Mouse (Mus musculus) CH12.LX (cell line): ENCODE data around the gene Drosha. TPM values are rescaled to one million over a fixed set of nuclear protein-coding genes. Genes with fewer than 3 reads are reported as not detected.
"Not testable (repeated sequence)": the region's sequence is repeated elsewhere in the genome, so short reads cannot be mapped to it uniquely, and the experiment has no call there.

Experiments
- DNase-seq: peaks from one replicate; pipeline ENCODE4 v3.0.0-alpha.2; 2013; ENCODE audit errors: extremely low read depth
- H3K27ac ChIP-seq: 2 replicates; pipeline ENCODE4 v1.5.1; 2012; ENCODE audit warnings: low read depth, mild to moderate bottlenecking, control low read depth, moderate library complexity; ENCODE audit not compliant: insufficient read depth
- H3K27me3 ChIP-seq: replicated peaks from 2 replicates; pipeline ENCODE3; 2012; ENCODE audit warnings: inconsistent platforms
- H3K36me3 ChIP-seq, 2 experiments: replicated peaks in 1 of 2; 2 replicates each; pipeline versions ENCODE3 to v1.6.1; 2012; ENCODE audit warnings: inconsistent platforms in 1 of 2, low read length in 1 of 2, mild to moderate bottlenecking in 1 of 2, mixed read lengths in 1 of 2, moderate library complexity in 1 of 2; ENCODE audit not compliant: control insufficient read depth in 1 of 2, insufficient read depth in 1 of 2
- H3K4me1 ChIP-seq, 2 experiments: 2 replicates each; pipeline ENCODE4 v1.6.1; 2012; ENCODE audit warnings: inconsistent platforms in 1 of 2, moderate library complexity in 1 of 2; ENCODE audit not compliant: insufficient read depth in 2 of 2, control insufficient read depth in 1 of 2
- H3K4me2 ChIP-seq: 2 replicates; pipeline ENCODE4 v1.6.1; 2012; ENCODE audit warnings: low read depth, mild to moderate bottlenecking, control low read depth; ENCODE audit not compliant: poor library complexity, insufficient read depth, severe bottlenecking
- H3K4me3 ChIP-seq, 3 experiments: fragments of 150-350 bp in 1 of 3; sonication (generic) in 1 of 3; replicated peaks in 1 of 3; 2 replicates each; pipeline versions ENCODE3 to v1.5.1; 2011 to 2012; ENCODE audit warnings: low read depth in 2 of 3, low read length in 2 of 3, mild to moderate bottlenecking in 2 of 3, moderate library complexity in 2 of 3, control low read depth in 1 of 3, improper control_type of control experiment in 1 of 3, inconsistent platforms in 1 of 3, mixed read lengths in 1 of 3; ENCODE audit not compliant: poor library complexity in 1 of 3
- H3K79me2 ChIP-seq: replicated peaks from 2 replicates; pipeline ENCODE4 v1.6.1; 2012; ENCODE audit warnings: mild to moderate bottlenecking, moderate library complexity; ENCODE audit not compliant: control insufficient read depth, poor library complexity, insufficient read depth, severe bottlenecking; ENCODE audit errors: extremely low read depth
- H3K9ac ChIP-seq: 2 replicates; pipeline ENCODE4 v1.6.1; 2012; ENCODE audit warnings: low read depth, mild to moderate bottlenecking, control low read depth, moderate library complexity; ENCODE audit not compliant: insufficient read depth
- H3K9me3 ChIP-seq: replicated peaks from 2 replicates; pipeline ENCODE3; 2012; ENCODE audit warnings: low read length, inconsistent platforms, mixed read lengths
- CTCF ChIP-seq, 2 experiments: IDR thresholded peaks in 1 of 2; conservative IDR thresholded peaks in 1 of 2; 2 replicates each; pipeline ENCODE4 v1.5.1; 2011 to 2012; ENCODE audit warnings: low read depth in 2 of 2, low read length in 2 of 2, improper control_type of control experiment in 1 of 2, inconsistent platforms in 1 of 2, mild to moderate bottlenecking in 1 of 2, moderate library complexity in 1 of 2
- ELF1 ChIP-seq: IDR thresholded peaks from 2 replicates; pipeline ENCODE4 v1.6.1; 2014; ENCODE audit warnings: low read depth, mild to moderate bottlenecking, inconsistent platforms, low read length, improper control_type of control experiment
- ETS1 ChIP-seq: conservative IDR thresholded peaks from 2 replicates; pipeline ENCODE4 v1.6.1; 2012; ENCODE audit warnings: low read depth, mild to moderate bottlenecking, inconsistent platforms, low read length, improper control_type of control experiment, moderate library complexity
- JUND ChIP-seq: conservative IDR thresholded peaks from 2 replicates; pipeline ENCODE4 v1.6.1; 2011; ENCODE audit warnings: low read depth, low read length, improper control_type of control experiment
- MEF2A ChIP-seq: IDR thresholded peaks from 2 replicates; pipeline ENCODE4 v1.6.1; 2014; ENCODE audit warnings: low read depth, mild to moderate bottlenecking, inconsistent platforms, low read length, improper control_type of control experiment, borderline replicate concordance
- MXI1 ChIP-seq: IDR thresholded peaks from 2 replicates; pipeline ENCODE4 v1.6.1; 2011; ENCODE audit warnings: mild to moderate bottlenecking, low read depth, low read length, improper control_type of control experiment
- NELFE ChIP-seq: IDR thresholded peaks from 2 replicates; pipeline ENCODE4 v1.6.1; 2011; ENCODE audit warnings: low read depth, low read length, improper control_type of control experiment
- POLR2AphosphoS2 ChIP-seq: IDR thresholded peaks from 2 replicates; pipeline ENCODE4 v1.6.1; 2011; ENCODE audit warnings: low read depth, low read length, improper control_type of control experiment
- RAD21 ChIP-seq: IDR thresholded peaks from 2 replicates; pipeline ENCODE4 v1.6.1; 2011; ENCODE audit warnings: low read depth, mild to moderate bottlenecking, low read length, improper control_type of control experiment, moderate library complexity
- RCOR1 ChIP-seq: conservative IDR thresholded peaks from 2 replicates; pipeline ENCODE4 v1.6.1; 2012; ENCODE audit warnings: low read depth, mild to moderate bottlenecking, inconsistent platforms, low read length, improper control_type of control experiment
- SMC3 ChIP-seq: IDR thresholded peaks from 2 replicates; pipeline ENCODE4 v1.6.1; 2011; ENCODE audit warnings: low read depth, low read length, improper control_type of control experiment
- UBTF ChIP-seq: IDR thresholded peaks from 2 replicates; pipeline ENCODE4 v1.6.1; 2012; ENCODE audit warnings: low read depth, mild to moderate bottlenecking, inconsistent platforms, low read length, improper control_type of control experiment, moderate library complexity
- USF1 ChIP-seq: IDR thresholded peaks from 2 replicates; pipeline ENCODE4 v1.6.1; 2014; ENCODE audit warnings: low read depth, mild to moderate bottlenecking, inconsistent platforms, low read length, improper control_type of control experiment
- ZC3H11A ChIP-seq: IDR thresholded peaks from 2 replicates; pipeline ENCODE4 v1.6.1; 2012; ENCODE audit warnings: low read depth, mild to moderate bottlenecking, inconsistent platforms, low read length, improper control_type of control experiment
- dilution Hi-C: fragments of 300-500 bp; cut with MboI; formaldehyde crosslinking; loops from 2 replicates; pipeline ENCODE4 v1.14.3; 2020; ENCODE audit warnings: low sequenced_read_pairs; ENCODE audit not compliant: extremely low pct_unique_long_range_greater_than_20kb, extremely low pct_ligation_motif_present
- in situ Hi-C: fragments of 300-500 bp; cut with MboI; formaldehyde crosslinking; loops from 3 replicates; pipeline ENCODE4 v1.14.3; 2019; ENCODE audit warnings: low sequenced_read_pairs, low pct_ligation_motif_present, low pct_unique_long_range_greater_than_20kb, mixed read lengths
- polyA plus RNA-seq: library from polyadenylated mRNA; unstranded; fragments of >175 nt; gene quantifications from 2 replicates; pipeline ENCODE4 v1.2.1, GENCODE M21; 2012; ENCODE audit warnings: low read depth; ENCODE audit not compliant: insufficient read length
- total RNA-seq, 2 experiments: library from RNA; depleted of rRNA; stranded (reverse); fragments of 300-350 nt in 1 of 2; fragments of >200 nt in 1 of 2; gene quantifications; 2 replicates each; pipeline ENCODE4 v1.2.3; 2012 to 2014

Drosha gene
- total and polyA plus RNA-seq, 3 experiments = 23.4 to 81.9 (median 24.8) TPM

GRCm38 (mm10) chr15:12801142-12801506, 23.5 kb upstream of the Drosha start:
- peaks cover 12 to 31% of the 10 kb centered on the region in 2 experiments for H3K4me1 ChIP-seq
- H3K9me3 ChIP-seq, DNase-seq, H3K36me3 ChIP-seq, H3K27ac ChIP-seq, in situ Hi-C loops, H3K27me3 ChIP-seq, dilution Hi-C loops, H3K79me2 ChIP-seq: not testable (repeated sequence)
- TF ChIP-seq ETS1 = peak; percentile 88
- H3K9ac ChIP-seq = peak overlapping the region; percentile 65; the same call in 1 of the 2 replicates
- peak overlapping the region; percentile 34 to 54 (median 45) for H3K4me3 ChIP-seq
- H3K4me2 ChIP-seq = peak overlapping the region; percentile 22; the same call in 1 of the 2 replicates

DNA sequence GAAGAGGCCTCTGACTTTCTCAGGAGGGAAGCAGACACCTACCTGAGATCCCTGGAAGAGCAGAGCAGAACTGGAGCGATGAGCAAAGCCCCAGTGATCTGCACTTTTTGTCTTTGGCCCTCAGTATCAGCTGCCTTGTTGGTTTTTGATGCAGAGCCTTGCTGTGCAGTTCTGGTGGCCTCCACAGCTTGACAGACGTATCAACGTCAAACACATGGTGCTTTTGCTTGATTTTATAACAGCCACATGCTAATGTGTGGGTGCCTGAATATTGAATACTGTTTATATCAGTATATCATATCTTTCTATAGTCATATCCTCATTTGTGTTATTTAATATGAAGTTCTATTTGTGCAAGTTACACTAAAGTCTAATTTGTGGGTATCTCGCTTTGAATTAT, 19.5 kb upstream of the Drosha start:
- in situ Hi-C loops (no loop called here), dilution Hi-C loops (no loop called here)
- no peak for DNase-seq
- H3K4me3 ChIP-seq = no peak overlapping the region
- H3K27me3 ChIP-seq = no peaks in the 10 kb centered on the region
- H3K4me1 ChIP-seq = peaks cover 10 to 30% of the 10 kb centered on the region in 2 experiments
- H3K79me2 ChIP-seq = no peaks in the 10 kb centered on the region
- no peak overlapping the region for H3K9ac ChIP-seq
- H3K27ac ChIP-seq = no peak overlapping the region
- TF ChIP-seq ZC3H11A (no peak), MEF2A (no peak)
- no peaks in the 10 kb centered on the region for H3K9me3 ChIP-seq
- H3K4me2 ChIP-seq = no peak overlapping the region
- peaks cover 25 to 45% of the 10 kb centered on the region in 2 experiments for H3K36me3 ChIP-seq

DNA sequence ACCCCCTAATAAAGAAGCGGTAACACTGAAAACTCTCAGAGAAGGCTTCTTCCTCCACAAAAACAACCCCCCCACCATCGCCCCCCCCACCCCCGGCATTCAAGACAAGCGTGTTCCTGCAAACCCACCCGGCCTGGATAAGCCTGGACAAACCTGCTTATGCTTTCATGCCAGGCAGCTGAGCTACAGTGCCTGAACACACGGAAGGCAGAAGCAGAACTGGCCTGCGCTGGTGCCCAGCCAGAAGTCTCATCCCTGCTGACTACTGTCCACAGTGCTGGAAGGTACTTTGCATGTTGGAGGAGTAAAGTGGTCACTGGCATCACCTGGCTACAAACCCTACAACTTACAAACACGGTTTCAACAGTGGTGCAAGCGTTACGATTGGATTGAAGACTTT, 17.5 kb upstream of the Drosha start:
- H3K4me3 ChIP-seq = no peak overlapping the region
- H3K9ac ChIP-seq = no peak overlapping the region
- H3K4me2 ChIP-seq = no peak overlapping the region
- H3K27ac ChIP-seq = no peak overlapping the region
- no peaks in the 10 kb centered on the region for H3K79me2 ChIP-seq
- no peak for TF ChIP-seq UBTF
- no peak for TF ChIP-seq MEF2A
- no peak for TF ChIP-seq RAD21
- no peak for TF ChIP-seq MXI1
- TF ChIP-seq ELF1 = no peak
- TF ChIP-seq CTCF (conservative IDR thresholded peaks at IDR 0.05 in 1 of 2, IDR thresholded peaks at IDR 0.05 in 1 of 2; ENCODE audit: low read depth in 2 of 2, low read length in 2 of 2) = no peak
- TF ChIP-seq RCOR1 = no peak
- no peak for TF ChIP-seq NELFE
- no peak for TF ChIP-seq POLR2AphosphoS2
- no peak for TF ChIP-seq USF1
- TF ChIP-seq SMC3 = no peak
- TF ChIP-seq JUND = no peak
- H3K4me1 ChIP-seq = peaks cover 4 to 15% of the 10 kb centered on the region in 2 experiments
- no peaks in the 10 kb centered on the region for H3K27me3 ChIP-seq
- in situ Hi-C loops = no loop called here
- no peak for DNase-seq
- no peaks in the 10 kb centered on the region for H3K9me3 ChIP-seq
- dilution Hi-C loops = no loop called here
- H3K36me3 ChIP-seq = peaks cover 43 to 65% of the 10 kb centered on the region in 2 experiments
